Comparison of ENCODE assay signal across 1 mouse cellular context in the genomic region with DNA sequence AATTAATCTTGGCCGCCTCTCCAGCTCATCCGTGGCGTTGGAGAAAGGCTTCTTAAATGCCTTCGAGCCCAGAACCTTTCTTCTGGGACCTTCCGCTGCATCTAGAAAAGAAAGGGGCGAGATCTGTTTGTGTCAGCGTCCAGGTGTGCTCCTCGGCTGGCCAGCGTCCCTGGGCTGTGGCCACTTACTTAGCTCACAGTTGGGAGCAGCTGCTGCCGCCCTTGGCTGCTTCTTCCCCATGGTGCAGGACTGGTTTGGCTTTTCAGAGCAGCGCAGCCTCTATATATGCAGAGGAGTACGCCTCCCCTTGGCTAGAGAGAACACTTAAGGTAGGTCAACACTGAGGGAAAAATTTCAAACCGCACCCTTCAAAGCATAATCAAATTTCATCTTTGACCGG.
TF ChIP-seq lines count a peak whose summit lies in the region.

No protein-coding gene starts in this region.

TF ChIP-seq in CH12.LX, 34 proteins besides CTCF, POLR2A, EP300 and RAD21 (continued from another document):
- TF ChIP-seq MYC (IDR thresholded peaks at IDR 0.05; ENCODE audit: low read depth, low read length) (no peak), USF1 (IDR thresholded peaks at IDR 0.05; ENCODE audit: low read depth, low read length) (no peak), MAZ (IDR thresholded peaks at IDR 0.05; ENCODE audit: low read depth, low read length) (no peak), PAX5 (IDR thresholded peaks at IDR 0.05; ENCODE audit: low read length) (no peak)
